Mouse (Mus musculus) CD8-positive naive resting alpha-beta T cell, adult 2 months (primary cell): ENCODE measurements around the gene Dclre1b.
"Not testable (repeated sequence)": the region's sequence is repeated elsewhere in the genome, so short reads cannot be mapped to it uniquely, and the experiment has no call there.

Experiments used
- DNase-seq, 2 experiments: peaks; one replicate each; pipeline ENCODE4 v3.0.0; 2022; ENCODE audit warnings: low read depth in 2 of 2, low spot score in 2 of 2

Gene Dclre1b

GRCm38 (mm10) chr3:103808891-103809798 lies at the start of gene Dclre1b, which contains the start of the genes Ap4b1 and Gm43064:
Dclre1b (minus strand) TSS chr3:103809444.
Ap4b1 (plus strand) TSS chr3:103809520.
Gm43064 (plus strand) TSS chr3:103809573.
- peak; percentile 84 to 87 for DNase-seq

- DNase-seq: no peak
Observed at GRCm38 (mm10) chr3:103857977-103858563, 48.8 kb upstream of the Dclre1b start.

GRCm38 (mm10) chr3:103857036-103857805 lies 48.0 kb upstream of the Dclre1b start:
- no peak for DNase-seq

GRCm38 (mm10) chr3:103853804-103854203 lies 44.6 kb upstream of the Dclre1b start:
- no peak for DNase-seq

GRCm38 (mm10) chr3:103852565-103853299 lies 43.5 kb upstream of the Dclre1b start:
- peak; percentile 73 to 87 for DNase-seq

- no peak for DNase-seq
Observed at GRCm38 (mm10) chr3:103851882-103852281, 42.6 kb upstream of the Dclre1b start.

- no peak for DNase-seq
Observed at GRCm38 (mm10) chr3:103851481-103851880, 42.2 kb upstream of the Dclre1b start.

- no peak for DNase-seq
Observed at GRCm38 (mm10) chr3:103850644-103851363, 41.6 kb upstream of the Dclre1b start.

- DNase-seq: not testable (repeated sequence)
Observed at GRCm38 (mm10) chr3:103840946-103841345, 31.7 kb upstream of the Dclre1b start.

GRCm38 (mm10) chr3:103840195-103840594 lies 31.0 kb upstream of the Dclre1b start:
- DNase-seq: not testable (repeated sequence)

GRCm38 (mm10) chr3:103839711-103840110 lies 30.5 kb upstream of the Dclre1b start:
- no peak for DNase-seq

GRCm38 (mm10) chr3:103836453-103836852 lies 27.2 kb upstream of the Dclre1b start:
- DNase-seq: no peak

- DNase-seq: no peak
Observed at GRCm38 (mm10) chr3:103835951-103836310, 26.7 kb upstream of the Dclre1b start.

- DNase-seq: no peak
Observed at GRCm38 (mm10) chr3:103835272-103835950, 26.2 kb upstream of the Dclre1b start.

- no peak for DNase-seq
Observed at GRCm38 (mm10) chr3:103834001-103834400, 24.8 kb upstream of the Dclre1b start.

- DNase-seq: no peak
Observed at GRCm38 (mm10) chr3:103832426-103832825, 23.2 kb upstream of the Dclre1b start, which contains the start of gene Bcl2l15. Bcl2l15 (plus strand) TSS chr3:103832601.

GRCm38 (mm10) chr3:103831146-103831545 lies 21.9 kb upstream of the Dclre1b start:
- no peak for DNase-seq

- DNase-seq: not testable (repeated sequence)
Observed at GRCm38 (mm10) chr3:103830681-103831080, 21.4 kb upstream of the Dclre1b start.

- no peak for DNase-seq
Observed at GRCm38 (mm10) chr3:103829036-103829435, 19.8 kb upstream of the Dclre1b start.
